Mouse (Mus musculus) bone marrow, adult 2 months (tissue): ENCODE results near the gene Farp2.

Experiments
- CTCF ChIP-seq: fragments of 200-500 bp; IDR thresholded peaks from 2 replicates; pipeline ENCODE4 v1.5.1; 2011; ENCODE audit warnings: low read length, control low read depth; ENCODE audit not compliant: control insufficient read depth, insufficient read depth
- POLR2A ChIP-seq: fragments of 200-500 bp; IDR thresholded peaks from 2 replicates; pipeline ENCODE4 v1.6.1; 2011; ENCODE audit warnings: low read depth, mild to moderate bottlenecking, control low read depth, low read length, borderline replicate concordance; ENCODE audit not compliant: control insufficient read depth

DNA sequence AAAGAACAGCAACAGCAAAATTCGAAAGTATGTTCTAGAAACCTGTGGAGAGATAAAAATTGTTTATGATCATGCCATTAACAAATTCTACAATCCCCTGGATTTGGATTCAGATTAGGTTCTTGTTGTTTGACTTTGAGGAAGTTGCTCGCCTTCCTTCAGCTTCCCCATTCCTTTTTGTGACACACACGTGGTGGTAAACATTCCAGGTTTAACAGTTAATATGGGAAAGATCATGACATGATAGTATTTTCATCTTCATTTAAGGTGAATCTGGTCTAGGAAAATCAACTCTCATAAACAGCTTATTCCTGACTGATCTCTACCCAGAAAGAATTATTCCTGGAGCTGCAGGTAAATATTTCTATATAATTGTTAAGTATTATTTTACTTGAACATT, 16.6 kb upstream of the Farp2 start:
- no peak for TF ChIP-seq POLR2A
- TF ChIP-seq CTCF, result no peak
